Mouse (Mus musculus) liver, embryonic 14.5 days (tissue): ENCODE data around the gene Ephb1.

Experiments
- CTCF ChIP-seq: IDR thresholded peaks from 2 replicates; pipeline ENCODE4 v1.5.1; 2016; ENCODE audit warnings: antibody characterized with exemption, low read depth, control low read depth
- EP300 ChIP-seq: IDR thresholded peaks from 2 replicates; pipeline ENCODE4 v1.6.1; 2016; ENCODE audit warnings: antibody characterized with exemption, low read depth

DNA sequence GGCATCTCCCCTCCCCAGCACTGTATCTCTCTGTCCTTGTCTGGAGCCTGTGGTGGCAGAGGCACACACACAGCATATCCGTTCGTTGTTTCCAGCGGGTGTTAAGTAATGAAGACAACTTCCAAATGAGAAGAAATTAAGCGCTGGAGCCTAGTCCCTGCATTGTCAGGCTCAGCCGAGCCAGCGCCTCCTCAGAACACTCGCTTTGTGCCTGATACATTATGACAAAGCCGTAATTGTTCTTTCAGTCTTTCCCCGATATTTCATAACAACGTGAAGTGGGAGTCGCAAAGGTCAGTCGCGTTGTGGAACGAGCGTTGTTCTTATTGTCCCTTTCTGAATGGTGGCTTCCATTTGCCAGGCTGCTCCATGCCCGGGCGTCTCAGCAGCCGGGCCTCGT lies 13.7 kb downstream of the Ephb1 start:
- no peak for TF ChIP-seq CTCF
- no peak for TF ChIP-seq EP300
